Mouse (Mus musculus) heart, embryonic 15.5 days (tissue): ENCODE data around the gene Ccdc91. TPM values are rescaled to one million over a fixed set of nuclear protein-coding genes. Genes with fewer than 3 reads are reported as not detected.

Source experiments
- ATAC-seq: fragments of 200-750 bp; cut with Nextera tagmentation; replicated peaks from 2 replicates; pipeline ENCODE4 v1.8.0; 2017; ENCODE audit warnings: low read depth, moderate TSS enrichment; ENCODE audit not compliant: insufficient number of reproducible peaks, insufficient read depth, low FRiP score
- H3K27ac ChIP-seq: fragments of 300-500 bp; sonication (generic); 2 replicates; pipeline ENCODE4 v1.5.1; 2015; ENCODE audit warnings: mild to moderate bottlenecking, inconsistent platforms
- H3K27me3 ChIP-seq: fragments of 300-500 bp; sonication (generic); 2 replicates; pipeline ENCODE4 v1.6.1; 2015; ENCODE audit warnings: inconsistent platforms
- H3K36me3 ChIP-seq: fragments of 300-500 bp; sonication (generic); 2 replicates; pipeline ENCODE4 v1.6.1; 2015; ENCODE audit warnings: mild to moderate bottlenecking, inconsistent platforms
- H3K4me1 ChIP-seq: fragments of 300-500 bp; sonication (generic); replicated peaks from 2 replicates; pipeline ENCODE4 v1.6.1; 2015; ENCODE audit warnings: inconsistent platforms
- H3K4me2 ChIP-seq: fragments of 300-500 bp; sonication (generic); 2 replicates; pipeline ENCODE4 v1.6.1; 2015; ENCODE audit warnings: inconsistent platforms, mild to moderate bottlenecking, moderate library complexity
- H3K4me3 ChIP-seq: fragments of 300-500 bp; sonication (generic); 2 replicates; pipeline ENCODE4 v1.5.1; 2015; ENCODE audit warnings: mild to moderate bottlenecking, inconsistent platforms
- H3K9ac ChIP-seq: fragments of 300-500 bp; sonication (generic); 2 replicates; pipeline ENCODE4 v1.6.1; 2015; ENCODE audit warnings: mild to moderate bottlenecking, inconsistent platforms
- H3K9me3 ChIP-seq: fragments of 300-500 bp; sonication (generic); replicated peaks from 2 replicates; pipeline ENCODE4 v1.6.1; 2016; ENCODE audit warnings: inconsistent platforms
- WGBS: fragments of 180-500 bp; shearing (Covaris S2); methylation state at CpG from one replicate; pipeline ENCODE4 v1.1.7; 2015; ENCODE audit warnings: mixed read lengths; 5-methylcytosine and 5-hydroxymethylcytosine counted together
- polyA plus RNA-seq: library from polyadenylated mRNA; unstranded; fragments of >200 nt; fragmentation: Nextera tagmentation; extraction: Ambion mirVana; gene quantifications from 2 replicates; pipeline ENCODE4 v1.2.1, GENCODE M21; 2015

Ccdc91 gene
- polyA plus RNA-seq, 1 experiment from 2014 or later: 24.1 TPM

GRCm38 (mm10) chr6:147646401-147646968, 170.9 kb downstream of the Ccdc91 start:
- H3K27ac ChIP-seq: no peak overlapping the region
- no peak for ATAC-seq
- H3K9ac ChIP-seq: no peak overlapping the region
- no peaks in the 10 kb centered on the region for H3K9me3 ChIP-seq
- no peaks in the 10 kb centered on the region for H3K4me1 ChIP-seq
- no peak overlapping the region for H3K4me2 ChIP-seq
- 61% methylated on average over 11 of the region's 11 CpGs for WGBS
- no peaks in the 10 kb centered on the region for H3K36me3 ChIP-seq
- no peaks in the 10 kb centered on the region for H3K27me3 ChIP-seq
- H3K4me3 ChIP-seq: no peak overlapping the region

DNA sequence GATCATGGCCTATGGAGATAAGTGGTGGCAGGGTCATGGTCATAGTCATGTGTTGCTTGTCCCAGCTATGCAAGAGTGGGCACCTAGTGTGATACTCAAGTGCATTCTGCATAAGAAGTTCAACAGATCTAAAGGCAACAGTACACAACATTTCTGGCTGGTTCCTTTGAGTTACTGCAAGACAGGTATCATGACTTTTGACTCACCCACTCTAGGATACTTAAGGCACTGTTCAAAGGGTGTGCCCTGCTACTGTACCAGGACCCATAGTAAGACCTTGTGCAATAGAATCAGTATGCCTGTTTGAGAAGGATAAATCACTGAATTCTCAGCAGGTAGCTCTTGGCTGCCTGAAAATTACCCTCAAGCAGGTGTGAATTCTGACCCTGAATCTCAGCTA, 182.4 kb downstream of the Ccdc91 start:
- ATAC-seq: no peak
- Histone ChIP-seq H3K4me1 (no peaks in the 10 kb centered on the region), H3K27ac (no peak overlapping the region), H3K4me2 (no peak overlapping the region), H3K9me3 (no peaks in the 10 kb centered on the region), H3K9ac (no peak overlapping the region), H3K4me3 (no peak overlapping the region), H3K27me3 (peaks cover 3% of the 10 kb centered on the region; the same call in 1 of the 2 replicates), H3K36me3 (no peaks in the 10 kb centered on the region)

- H3K9ac ChIP-seq: no peak overlapping the region
- H3K36me3 ChIP-seq: no peaks in the 10 kb centered on the region
- H3K4me3 ChIP-seq: no peak overlapping the region
- no peak overlapping the region for H3K4me2 ChIP-seq
- H3K27ac ChIP-seq: no peak overlapping the region
- H3K9me3 ChIP-seq: no peaks in the 10 kb centered on the region
- WGBS: 59% methylated on average over 1 of the region's 1 CpGs
- H3K27me3 ChIP-seq: peaks cover 3% of the 10 kb centered on the region; the same call in 1 of the 2 replicates
- no peak for ATAC-seq
- no peaks in the 10 kb centered on the region for H3K4me1 ChIP-seq
Measured at GRCm38 (mm10) chr6:147660718-147661117, 185.1 kb downstream of the Ccdc91 start.

GRCm38 (mm10) chr6:147661841-147662240, 186.2 kb downstream of the Ccdc91 start:
- 69% methylated on average over 4 of the region's 4 CpGs for WGBS
- H3K4me1 ChIP-seq: no peaks in the 10 kb centered on the region
- H3K27ac ChIP-seq: no peak overlapping the region
- no peaks in the 10 kb centered on the region for H3K36me3 ChIP-seq
- ATAC-seq: no peak
- no peak overlapping the region for H3K4me3 ChIP-seq
- peaks cover 3% of the 10 kb centered on the region; the same call in 1 of the 2 replicates for H3K27me3 ChIP-seq
- no peaks in the 10 kb centered on the region for H3K9me3 ChIP-seq
- no peak overlapping the region for H3K9ac ChIP-seq
- H3K4me2 ChIP-seq: no peak overlapping the region

GRCm38 (mm10) chr6:147662610-147663009, 187.0 kb downstream of the Ccdc91 start:
- no peaks in the 10 kb centered on the region for H3K36me3 ChIP-seq
- H3K4me2 ChIP-seq: no peak overlapping the region
- H3K9ac ChIP-seq: no peak overlapping the region
- no peaks in the 10 kb centered on the region for H3K4me1 ChIP-seq
- H3K9me3 ChIP-seq: no peaks in the 10 kb centered on the region
- 72% methylated on average over 2 of the region's 2 CpGs for WGBS
- no peak overlapping the region for H3K4me3 ChIP-seq
- no peak overlapping the region for H3K27ac ChIP-seq
- ATAC-seq: no peak
- H3K27me3 ChIP-seq: peaks cover 3% of the 10 kb centered on the region; the same call in 1 of the 2 replicates

DNA sequence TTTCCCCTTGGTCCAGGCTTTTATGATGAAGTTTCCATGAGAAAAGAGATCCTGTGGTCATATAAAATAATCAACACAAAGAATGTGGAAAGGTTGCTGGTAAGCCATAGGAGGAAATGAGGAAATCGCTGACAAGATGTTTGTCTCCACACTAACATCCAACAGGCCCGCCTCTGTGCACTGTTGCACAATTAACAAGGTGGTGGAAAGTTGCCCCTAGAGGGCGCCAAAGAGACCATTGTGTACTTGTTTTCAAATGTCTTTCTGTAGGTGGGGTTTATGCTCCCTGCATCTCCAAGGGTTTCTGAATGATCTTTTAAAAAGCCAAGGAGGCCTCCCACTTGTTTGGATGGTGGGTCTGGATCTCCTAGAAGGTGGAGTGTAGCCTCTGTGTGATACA, 188.7 kb downstream of the Ccdc91 start:
- Histone ChIP-seq H3K4me2 (no peak overlapping the region), H3K4me1 (no peaks in the 10 kb centered on the region), H3K36me3 (no peaks in the 10 kb centered on the region), H3K9me3 (no peaks in the 10 kb centered on the region), H3K4me3 (no peak overlapping the region), H3K9ac (no peak overlapping the region), H3K27me3 (peaks cover 3% of the 10 kb centered on the region; the same call in 1 of the 2 replicates), H3K27ac (no peak overlapping the region)
- ATAC-seq: no peak
- WGBS: 54% methylated on average over 3 of the region's 3 CpGs

DNA sequence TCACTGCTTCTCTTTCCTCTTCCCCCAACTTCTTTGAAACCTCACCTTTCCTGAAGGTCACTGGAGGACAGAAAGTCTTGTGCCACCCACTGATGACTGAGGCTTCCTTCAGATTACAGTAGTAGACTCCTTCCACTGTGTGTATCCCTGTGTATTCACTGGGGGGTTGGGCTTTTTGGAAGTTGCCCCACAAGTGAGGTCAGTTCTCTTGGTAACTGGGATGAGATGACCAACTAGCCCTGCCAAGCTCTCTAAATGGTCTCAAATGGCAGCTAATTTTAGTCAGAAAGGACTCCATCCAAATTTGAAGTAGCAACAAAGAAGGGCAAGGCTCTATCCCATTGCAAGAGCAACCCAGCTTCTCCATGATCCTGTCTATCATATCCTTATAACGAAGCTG, 195.7 kb downstream of the Ccdc91 start:
- H3K9me3 ChIP-seq: no peaks in the 10 kb centered on the region
- no peak overlapping the region for H3K4me2 ChIP-seq
- H3K4me3 ChIP-seq: no peak overlapping the region
- no peak for ATAC-seq
- no peak overlapping the region for H3K9ac ChIP-seq
- no peak overlapping the region for H3K27ac ChIP-seq
- no peaks in the 10 kb centered on the region for H3K4me1 ChIP-seq
- no peaks in the 10 kb centered on the region for H3K36me3 ChIP-seq
- no peaks in the 10 kb centered on the region for H3K27me3 ChIP-seq
- 89% methylated on average over 1 of the region's 1 CpGs for WGBS

GRCm38 (mm10) chr6:147672481-147672880, 196.9 kb downstream of the Ccdc91 start:
- H3K4me2 ChIP-seq: no peak overlapping the region
- no peak overlapping the region for H3K9ac ChIP-seq
- H3K27me3 ChIP-seq: no peaks in the 10 kb centered on the region
- no peaks in the 10 kb centered on the region for H3K4me1 ChIP-seq
- H3K36me3 ChIP-seq: no peaks in the 10 kb centered on the region
- ATAC-seq: no peak
- H3K4me3 ChIP-seq: no peak overlapping the region
- H3K27ac ChIP-seq: no peak overlapping the region
- no peaks in the 10 kb centered on the region for H3K9me3 ChIP-seq
- 48% methylated on average over 2 of the region's 2 CpGs for WGBS

GRCm38 (mm10) chr6:147675022-147675733, 199.6 kb downstream of the Ccdc91 start:
- no peak for ATAC-seq
- Histone ChIP-seq H3K27ac (no peak overlapping the region), H3K4me2 (no peak overlapping the region), H3K4me1 (no peaks in the 10 kb centered on the region), H3K9ac (no peak overlapping the region), H3K4me3 (no peak overlapping the region), H3K9me3 (no peaks in the 10 kb centered on the region), H3K27me3 (no peaks in the 10 kb centered on the region), H3K36me3 (no peaks in the 10 kb centered on the region)
- 86% methylated on average over 7 of the region's 7 CpGs for WGBS

DNA sequence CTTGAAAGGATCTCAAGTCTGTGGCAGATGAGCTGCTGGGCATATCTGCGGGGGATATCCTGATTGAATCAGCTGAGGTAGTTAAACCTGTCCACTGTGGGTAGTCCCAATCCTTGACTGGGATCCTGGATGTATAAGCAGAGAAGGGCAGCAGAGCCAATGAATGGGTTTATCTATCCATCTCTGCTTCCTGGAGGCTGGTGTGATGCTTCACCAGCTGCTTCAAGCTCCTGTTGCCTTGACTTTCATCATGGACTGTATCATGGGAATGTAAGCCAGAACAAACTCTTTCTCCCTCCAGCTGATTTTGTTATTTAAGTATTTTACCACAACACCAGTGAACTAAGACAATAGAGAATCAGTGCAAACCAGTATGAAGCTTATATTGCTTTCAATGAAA, 200.6 kb downstream of the Ccdc91 start:
- H3K4me1 ChIP-seq: no peaks in the 10 kb centered on the region
- no peak for ATAC-seq
- no peak overlapping the region for H3K4me2 ChIP-seq
- 89% methylated on average over 1 of the region's 1 CpGs for WGBS
- H3K9ac ChIP-seq: no peak overlapping the region
- H3K27ac ChIP-seq: no peak overlapping the region
- no peaks in the 10 kb centered on the region for H3K9me3 ChIP-seq
- no peaks in the 10 kb centered on the region for H3K36me3 ChIP-seq
- no peaks in the 10 kb centered on the region for H3K27me3 ChIP-seq
- no peak overlapping the region for H3K4me3 ChIP-seq
